Mouse (Mus musculus) limb, embryonic 12.5 days (tissue): ENCODE measurements at regions not wholly inside any gene's neighbourhood (a gene's known extent, or its start where the extent isn't known, plus 50 kb on each side); places are given as distances from the start of the nearest gene placed in this dataset.
"Not testable (repeated sequence)": the region's sequence is repeated elsewhere in the genome, so short reads cannot be mapped to it uniquely, and the experiment has no call there.

Experiments used
- ATAC-seq: fragments of 200-750 bp; cut with Nextera tagmentation; 2 replicates; pipeline ENCODE4 v1.8.0; 2017; ENCODE audit warnings: low read depth, moderate TSS enrichment; ENCODE audit not compliant: insufficient number of reproducible peaks, insufficient read depth, low FRiP score, low TSS enrichment
- H3K27ac ChIP-seq: fragments of 300-500 bp; sonication (generic); 2 replicates; pipeline ENCODE4 v1.5.1; 2016; ENCODE audit warnings: mild to moderate bottlenecking, moderate library complexity
- H3K27me3 ChIP-seq: fragments of 300-500 bp; sonication (generic); 2 replicates; pipeline ENCODE4 v1.6.1; 2016; ENCODE audit warnings: mild to moderate bottlenecking, moderate library complexity
- H3K36me3 ChIP-seq: fragments of 300-500 bp; sonication (generic); 2 replicates; pipeline ENCODE4 v1.6.1; 2016; ENCODE audit warnings: mild to moderate bottlenecking, moderate library complexity
- H3K4me1 ChIP-seq: fragments of 300-500 bp; sonication (generic); replicated peaks from 2 replicates; pipeline ENCODE4 v1.6.1; 2016
- H3K4me2 ChIP-seq: fragments of 300-500 bp; sonication (generic); 2 replicates; pipeline ENCODE4 v1.6.1; 2016; ENCODE audit warnings: mild to moderate bottlenecking, moderate library complexity
- H3K4me3 ChIP-seq: fragments of 300-500 bp; sonication (generic); replicated peaks from 2 replicates; pipeline ENCODE4 v1.5.1; 2016; ENCODE audit warnings: mild to moderate bottlenecking
- H3K9ac ChIP-seq: fragments of 300-500 bp; sonication (generic); replicated peaks from 2 replicates; pipeline ENCODE4 v1.6.1; 2016; ENCODE audit warnings: mild to moderate bottlenecking, moderate library complexity
- H3K9me3 ChIP-seq: fragments of 300-500 bp; sonication (generic); 2 replicates; pipeline ENCODE4 v1.6.1; 2016; ENCODE audit warnings: mild to moderate bottlenecking, moderate library complexity
- WGBS: fragments of 180-500 bp; shearing (Covaris S2); methylation state at CpG from one replicate; pipeline ENCODE4 v1.1.7; 2016; 5-methylcytosine and 5-hydroxymethylcytosine counted together

- 73% methylated on average over 7 of the region's 7 CpGs for WGBS
- H3K36me3 ChIP-seq: no peaks in the 10 kb centered on the region
- no peaks in the 10 kb centered on the region for H3K9me3 ChIP-seq
- no peaks in the 10 kb centered on the region for H3K27me3 ChIP-seq
- no peak for ATAC-seq
- no peak overlapping the region for H3K27ac ChIP-seq
- H3K4me3 ChIP-seq: no peak overlapping the region
- H3K4me2 ChIP-seq: no peak overlapping the region
- no peak overlapping the region for H3K9ac ChIP-seq
- H3K4me1 ChIP-seq: no peaks in the 10 kb centered on the region
Observed at GRCm38 (mm10) chr9:113123004-113123692, 584.9 kb downstream of the Pdcd6ip start.

- Histone ChIP-seq H3K27ac (no peak overlapping the region), H3K4me1 (no peaks in the 10 kb centered on the region), H3K9ac (no peak overlapping the region), H3K27me3 (no peaks in the 10 kb centered on the region), H3K36me3 (no peaks in the 10 kb centered on the region), H3K4me2 (no peak overlapping the region), H3K4me3 (no peak overlapping the region), H3K9me3 (no peaks in the 10 kb centered on the region)
- no peak for ATAC-seq
- 37% methylated on average over 3 of the region's 3 CpGs for WGBS
Observed at GRCm38 (mm10) chr9:113122253-113122749, 585.8 kb downstream of the Pdcd6ip start.

GRCm38 (mm10) chr9:113120385-113120784, 587.7 kb downstream of the Pdcd6ip start:
- Histone ChIP-seq H3K9me3 (no peaks in the 10 kb centered on the region), H3K27me3 (no peaks in the 10 kb centered on the region), H3K4me2 (no peak overlapping the region), H3K36me3 (no peaks in the 10 kb centered on the region), H3K27ac (no peak overlapping the region), H3K4me1 (no peaks in the 10 kb centered on the region), H3K9ac (no peak overlapping the region), H3K4me3 (no peak overlapping the region)
- ATAC-seq: no peak

- H3K27ac ChIP-seq: no peak overlapping the region
- no peak overlapping the region for H3K4me3 ChIP-seq
- H3K27me3 ChIP-seq: no peaks in the 10 kb centered on the region
- WGBS: 93% methylated on average over 1 of the region's 1 CpGs
- H3K4me1 ChIP-seq: no peaks in the 10 kb centered on the region
- no peak overlapping the region for H3K4me2 ChIP-seq
- H3K36me3 ChIP-seq: no peaks in the 10 kb centered on the region
- H3K9ac ChIP-seq: no peak overlapping the region
- H3K9me3 ChIP-seq: no peaks in the 10 kb centered on the region
- no peak for ATAC-seq
Observed at GRCm38 (mm10) chr9:113119721-113120120, 588.3 kb downstream of the Pdcd6ip start.

- Histone ChIP-seq H3K27ac (no peak overlapping the region), H3K4me1 (no peaks in the 10 kb centered on the region), H3K36me3 (no peaks in the 10 kb centered on the region), H3K4me3 (no peak overlapping the region), H3K9me3 (no peaks in the 10 kb centered on the region), H3K4me2 (no peak overlapping the region), H3K27me3 (no peaks in the 10 kb centered on the region), H3K9ac (no peak overlapping the region)
- WGBS: 69% methylated on average over 5 of the region's 5 CpGs
- ATAC-seq: no peak
Observed at GRCm38 (mm10) chr9:113115576-113115975, 592.5 kb downstream of the Pdcd6ip start.

- no peaks in the 10 kb centered on the region for H3K4me1 ChIP-seq
- no peak for ATAC-seq
- H3K9ac ChIP-seq: no peak overlapping the region
- no peaks in the 10 kb centered on the region for H3K9me3 ChIP-seq
- H3K36me3 ChIP-seq: no peaks in the 10 kb centered on the region
- H3K4me2 ChIP-seq: no peak overlapping the region
- H3K27me3 ChIP-seq: no peaks in the 10 kb centered on the region
- no peak overlapping the region for H3K4me3 ChIP-seq
- no peak overlapping the region for H3K27ac ChIP-seq
Observed at GRCm38 (mm10) chr9:113112753-113113152, 595.3 kb downstream of the Pdcd6ip start.

GRCm38 (mm10) chr9:113101733-113102132, 606.3 kb downstream of the Pdcd6ip start:
- WGBS: 76% methylated on average over 1 of the region's 1 CpGs
- no peaks in the 10 kb centered on the region for H3K4me1 ChIP-seq
- no peaks in the 10 kb centered on the region for H3K36me3 ChIP-seq
- no peaks in the 10 kb centered on the region for H3K9me3 ChIP-seq
- H3K27ac ChIP-seq: no peak overlapping the region
- ATAC-seq: no peak
- H3K27me3 ChIP-seq: no peaks in the 10 kb centered on the region
- H3K9ac ChIP-seq: no peak overlapping the region
- no peak overlapping the region for H3K4me3 ChIP-seq
- no peak overlapping the region for H3K4me2 ChIP-seq

- Histone ChIP-seq H3K4me1 (no peaks in the 10 kb centered on the region), H3K27ac (no peak overlapping the region), H3K9ac (no peak overlapping the region), H3K4me2 (no peak overlapping the region), H3K4me3 (no peak overlapping the region), H3K27me3 (no peaks in the 10 kb centered on the region), H3K9me3 (0 out of 2 replicates have a peak, but pooled peaks cover 4% of the 10 kb centered on the region), H3K36me3 (no peaks in the 10 kb centered on the region)
- no peak for ATAC-seq
- 73% methylated on average over 4 of the region's 4 CpGs for WGBS
Observed at GRCm38 (mm10) chr9:113100641-113101040, 607.4 kb downstream of the Pdcd6ip start.

- H3K4me3 ChIP-seq, H3K27ac ChIP-seq, H3K36me3 ChIP-seq, H3K9ac ChIP-seq, H3K4me1 ChIP-seq, H3K4me2 ChIP-seq, H3K27me3 ChIP-seq, ATAC-seq, H3K9me3 ChIP-seq: not testable (repeated sequence)
- WGBS: 93% methylated on average over 1 of the region's 1 CpGs
Observed at GRCm38 (mm10) chr9:113095421-113095820, 612.6 kb downstream of the Pdcd6ip start.

GRCm38 (mm10) chr9:113093863-113094390, 614.1 kb downstream of the Pdcd6ip start:
- Histone ChIP-seq H3K27me3 (no peaks in the 10 kb centered on the region), H3K9me3 (peaks cover 4% of the 10 kb centered on the region; the same call in 1 of the 2 replicates), H3K36me3 (no peaks in the 10 kb centered on the region), H3K4me3 (no peak overlapping the region), H3K27ac (no peak overlapping the region), H3K9ac (no peak overlapping the region), H3K4me2 (no peak overlapping the region), H3K4me1 (no peaks in the 10 kb centered on the region)
- WGBS: 53% methylated on average over 13 of the region's 13 CpGs
- ATAC-seq: no peak

- Histone ChIP-seq H3K36me3 (no peaks in the 10 kb centered on the region), H3K4me1 (no peaks in the 10 kb centered on the region), H3K4me2 (no peak overlapping the region), H3K27ac (no peak overlapping the region), H3K9me3 (peaks cover 4% of the 10 kb centered on the region; the same call in 1 of the 2 replicates), H3K4me3 (no peak overlapping the region), H3K9ac (no peak overlapping the region), H3K27me3 (no peaks in the 10 kb centered on the region)
- 91% methylated on average over 5 of the region's 5 CpGs for WGBS
- no peak for ATAC-seq
Observed at GRCm38 (mm10) chr9:113091881-113092280, 616.2 kb downstream of the Pdcd6ip start.

GRCm38 (mm10) chr9:113087786-113088185, 620.3 kb downstream of the Pdcd6ip start:
- WGBS: 85% methylated on average over 10 of the region's 10 CpGs

More at GRCm38 (mm10) chr9:113087786-113088185, 620.3 kb downstream of the Pdcd6ip start:
- no peak for ATAC-seq
- Histone ChIP-seq H3K4me1 (peaks cover 9% of the 10 kb centered on the region), H3K27me3 (no peaks in the 10 kb centered on the region), H3K9me3 (no peaks in the 10 kb centered on the region), H3K4me3 (no peak overlapping the region), H3K9ac (no peak overlapping the region), H3K27ac (no peak overlapping the region), H3K4me2 (no peak overlapping the region), H3K36me3 (no peaks in the 10 kb centered on the region)
